Mouse (Mus musculus) E14TG2a.4 (cell line): ENCODE results near the gene Rims1.

Source experiments
- CTCF ChIP-seq: conservative IDR thresholded peaks from 2 replicates; pipeline ENCODE4 v1.5.1; 2014; ENCODE audit warnings: low read length
- NANOG ChIP-seq: IDR thresholded peaks from 2 replicates; pipeline ENCODE4 v1.6.1; 2014; ENCODE audit warnings: borderline replicate concordance, low read length, mixed read lengths

DNA sequence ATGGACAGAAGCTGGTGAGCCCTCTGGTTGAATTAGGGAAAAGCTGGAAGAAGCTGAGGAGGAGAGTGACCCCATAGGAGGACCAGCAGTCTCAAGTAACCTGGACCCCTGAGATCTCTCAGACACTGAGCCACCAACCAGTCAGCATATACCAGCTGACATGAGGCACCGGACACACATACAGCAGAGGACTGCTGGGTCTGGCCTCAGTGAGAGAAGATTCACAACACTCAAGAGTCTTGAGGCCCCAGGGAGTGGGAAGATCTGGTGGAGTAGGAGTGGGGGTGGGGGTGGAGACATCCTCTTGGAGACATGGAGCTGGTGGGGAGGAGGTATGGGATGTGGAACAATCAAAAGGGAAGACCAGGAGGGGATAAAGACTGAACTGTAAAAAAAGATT lies 233.1 kb downstream of the Rims1 start:
- TF ChIP-seq CTCF: no peak
- no peak for TF ChIP-seq NANOG
